Mouse (Mus musculus) adrenal gland, adult 8-10 months (tissue): ENCODE results near the gene Clic1. TPM values are rescaled to one million over a fixed set of nuclear protein-coding genes. Genes with fewer than 3 reads are reported as not detected.

Experiments used
- DNase-seq: peaks from one replicate; pipeline ENCODE4 v3.0.0; 2022
- total RNA-seq, 4 experiments: library from RNA; stranded (reverse); gene quantifications; 2 replicates each; pipeline ENCODE4 v1.2.4; 2022

Gene Clic1
- total RNA-seq, 4 experiments from 2014 or later: 83.2 to 134 (median 113) TPM

- no peak for DNase-seq
Observed at GRCm38 (mm10) chr17:35092403-35093198, 42.8 kb downstream of the Clic1 start.

GRCm38 (mm10) chr17:35094475-35095365 lies 45.0 kb downstream of the Clic1 start:
- DNase-seq: no peak

- no peak for DNase-seq
Observed at GRCm38 (mm10) chr17:35096597-35096996, 46.8 kb downstream of the Clic1 start.

- DNase-seq: no peak
Observed at GRCm38 (mm10) chr17:35097164-35097655, 47.4 kb downstream of the Clic1 start.

GRCm38 (mm10) chr17:35100196-35100765 lies 50.5 kb downstream of the Clic1 start:
- no peak for DNase-seq

- DNase-seq: no peak
Observed at GRCm38 (mm10) chr17:35101161-35101560, 51.4 kb downstream of the Clic1 start.

GRCm38 (mm10) chr17:35102299-35102698 lies 52.5 kb downstream of the Clic1 start:
- DNase-seq: no peak

GRCm38 (mm10) chr17:35103221-35103690 lies 53.5 kb downstream of the Clic1 start:
- DNase-seq: no peak

GRCm38 (mm10) chr17:35104079-35104478 lies 54.3 kb downstream of the Clic1 start:
- no peak for DNase-seq

- no peak for DNase-seq
Observed at GRCm38 (mm10) chr17:35104754-35105153, 55.0 kb downstream of the Clic1 start.

- DNase-seq: no peak
Observed at GRCm38 (mm10) chr17:35105740-35106389, 56.1 kb downstream of the Clic1 start.

- no peak for DNase-seq
Observed at GRCm38 (mm10) chr17:35106522-35106921, 56.8 kb downstream of the Clic1 start.

GRCm38 (mm10) chr17:35108097-35108496 lies 58.3 kb downstream of the Clic1 start, which contains the start of gene Ly6g5c:
Gene Ly6g5c, plus strand, starts transcription at chr17:35108279.
- DNase-seq: no peak

Other genes with a start within 250 kb of the Clic1 start
- over 10,000 TPM in 2 of 4 experiments, 1,000 to 10,000 TPM in 2; 6,868 to 18,233 (median 12,184) TPM for gene Cyp21a1, start 245.4 kb upstream of the Clic1 start, total RNA-seq
- 10 to 100 TPM; 43.2 to 75.9 (median 64.6) TPM for gene Stk19, start 213.0 kb upstream of the Clic1 start, total RNA-seq
- gene Dxo, start 212.9 kb upstream of the Clic1 start, total RNA-seq: 10 to 100 TPM; 48.2 to 76.5 (median 67.0) TPM
- 10 to 100 TPM; 67.2 to 85.0 (median 83.5) TPM for gene Skiv2l, start 199.8 kb upstream of the Clic1 start, total RNA-seq
- gene Nelfe, start 199.6 kb upstream of the Clic1 start, total RNA-seq: 10 to 100 TPM; 41.7 to 59.8 (median 53.8) TPM
- gene Cfb, start 187.4 kb upstream of the Clic1 start, total RNA-seq: 10 to 100 TPM in 3 of 4 experiments, 1 to 10 TPM in 1; 9.5 to 29.5 (median 17.1) TPM
- gene Zbtb12, start 170.5 kb upstream of the Clic1 start, total RNA-seq: 10 to 100 TPM; 15.0 to 21.0 (median 18.0) TPM
- gene Gm20547, start 167.9 kb upstream of the Clic1 start, total RNA-seq: under 1 TPM in 1 of 4 experiments, not detected in 3; 0.89 TPM
- gene C2, start 151.7 kb upstream of the Clic1 start, total RNA-seq: 100 to 1,000 TPM in 3 of 4 experiments, 10 to 100 TPM in 1; 86.8 to 164 (median 129) TPM
- gene Ehmt2, start 151.5 kb upstream of the Clic1 start, total RNA-seq: 100 to 1,000 TPM; 148 to 179 (median 173) TPM
- gene Slc44a4, start 135.5 kb upstream of the Clic1 start, total RNA-seq: 1 to 10 TPM in 2 of 4 experiments, under 1 TPM in 2; 0.73 to 1.8 (median 1.1) TPM
- 10 to 100 TPM; 27.3 to 39.4 (median 28.1) TPM for gene Neu1, start 118.7 kb upstream of the Clic1 start, total RNA-seq
- 100 to 1,000 TPM in 1 of 4 experiments, 10 to 100 TPM in 3; 24.5 to 115 (median 36.0) TPM for gene Hspa1b, start 90.7 kb upstream of the Clic1 start, total RNA-seq
- gene Gm20481, start 80.1 kb upstream of the Clic1 start, total RNA-seq: under 1 TPM in 1 of 4 experiments, not detected in 3; 0.73 TPM
- gene Hspa1a, start 77.8 kb upstream of the Clic1 start, total RNA-seq: 10 to 100 TPM; 11.9 to 35.8 (median 14.4) TPM
- gene Hspa1l, start 77.3 kb upstream of the Clic1 start, total RNA-seq: under 1 TPM; 0.14 to 0.25 (median 0.17) TPM
- 10 to 100 TPM; 28.2 to 35.4 (median 30.1) TPM for gene Lsm2, start 68.1 kb upstream of the Clic1 start, total RNA-seq
- gene Vars, start 49.0 kb upstream of the Clic1 start, total RNA-seq: 10 to 100 TPM; 57.9 to 76.0 (median 67.7) TPM
- gene Vwa7, start 33.4 kb upstream of the Clic1 start, total RNA-seq: 1 to 10 TPM in 2 of 4 experiments, under 1 TPM in 2; 0.75 to 1.8 (median 1.2) TPM
- gene Sapcd1, start 21.9 kb upstream of the Clic1 start, total RNA-seq: 1 to 10 TPM in 2 of 4 experiments, under 1 TPM in 2; 0.91 to 2.8 (median 0.99) TPM
- 1 to 10 TPM in 3 of 4 experiments, under 1 TPM in 1; 0.73 to 4.0 (median 2.2) TPM for gene Msh5, start 3.2 kb upstream of the Clic1 start, total RNA-seq
- 10 to 100 TPM; 12.4 to 29.5 (median 21.6) TPM for gene Ddah2, start 9.1 kb downstream of the Clic1 start, total RNA-seq
- gene Ly6g6c, start 15.4 kb downstream of the Clic1 start, total RNA-seq: not detected
- not detected for gene Mpig6b, start 16.2 kb downstream of the Clic1 start, total RNA-seq
- not detected for gene Ly6g6e, start 26.9 kb downstream of the Clic1 start, total RNA-seq
- gene Ly6g6d, start 28.1 kb downstream of the Clic1 start, total RNA-seq: under 1 TPM in 2 of 4 experiments, not detected in 2; 0.46 to 0.68 TPM
- not detected for gene Ly6g6f, start 35.6 kb downstream of the Clic1 start, total RNA-seq
- gene Abhd16a, start 39.3 kb downstream of the Clic1 start, total RNA-seq: 100 to 1,000 TPM in 2 of 4 experiments, 10 to 100 TPM in 2; 79.4 to 124 (median 103) TPM
- not detected for gene Ly6g5c, start 58.3 kb downstream of the Clic1 start, total RNA-seq
- gene Ly6g5b, start 65.5 kb downstream of the Clic1 start, total RNA-seq: under 1 TPM in 3 of 4 experiments, not detected in 1; 0.38 to 0.91 (median 0.40) TPM
- 10 to 100 TPM; 12.6 to 17.9 (median 14.5) TPM for gene Gpank1, start 71.5 kb downstream of the Clic1 start, total RNA-seq
- 100 to 1,000 TPM; 196 to 224 (median 222) TPM for gene Csnk2b, start 72.1 kb downstream of the Clic1 start, total RNA-seq
- 10 to 100 TPM; 29.3 to 41.2 (median 39.6) TPM for gene D17H6S53E, start 76.4 kb downstream of the Clic1 start, total RNA-seq
- gene Apom, start 82.1 kb downstream of the Clic1 start, total RNA-seq: under 1 TPM in 2 of 4 experiments, not detected in 2; 0.28 to 0.32 TPM
- 100 to 1,000 TPM; 354 to 477 (median 417) TPM for gene Bag6, start 85.2 kb downstream of the Clic1 start, total RNA-seq
- 100 to 1,000 TPM; 241 to 340 (median 274) TPM for gene Prrc2a, start 114.9 kb downstream of the Clic1 start, total RNA-seq
- 10 to 100 TPM in 2 of 4 experiments, 1 to 10 TPM in 2; 5.5 to 14.5 (median 10.5) TPM for gene Aif1, start 126.1 kb downstream of the Clic1 start, total RNA-seq
- gene Lst1, start 138.5 kb downstream of the Clic1 start, total RNA-seq: 10 to 100 TPM in 1 of 4 experiments, 1 to 10 TPM in 3; 4.7 to 11.3 (median 8.2) TPM
- gene Ltb, start 144.5 kb downstream of the Clic1 start, total RNA-seq: 10 to 100 TPM in 1 of 4 experiments, 1 to 10 TPM in 3; 1.3 to 10.3 (median 4.5) TPM
- 1 to 10 TPM in 2 of 4 experiments, under 1 TPM in 2; 0.56 to 2.2 (median 0.89) TPM for gene Tnf, start 152.0 kb downstream of the Clic1 start, total RNA-seq
- gene Lta, start 155.4 kb downstream of the Clic1 start, total RNA-seq: 1 to 10 TPM in 1 of 4 experiments, under 1 TPM in 3; 0.28 to 1.1 (median 0.63) TPM
- gene Gm16181, start 170.9 kb downstream of the Clic1 start, total RNA-seq: not detected
- 10 to 100 TPM in 1 of 4 experiments, 1 to 10 TPM in 3; 5.5 to 12.1 (median 7.4) TPM for gene Atp6v1g2, start 183.7 kb downstream of the Clic1 start, total RNA-seq
- 10 to 100 TPM; 17.4 to 20.2 (median 19.8) TPM for gene Nfkbil1, start 185.8 kb downstream of the Clic1 start, total RNA-seq
- gene Ddx39b, start 191.8 kb downstream of the Clic1 start, total RNA-seq: 100 to 1,000 TPM; 181 to 239 (median 202) TPM
- gene H2-D1, start 212.8 kb downstream of the Clic1 start, total RNA-seq: 100 to 1,000 TPM; 209 to 349 (median 279) TPM